Mouse (Mus musculus): ENCODE measurements around the gene Atg9b.

DNA sequence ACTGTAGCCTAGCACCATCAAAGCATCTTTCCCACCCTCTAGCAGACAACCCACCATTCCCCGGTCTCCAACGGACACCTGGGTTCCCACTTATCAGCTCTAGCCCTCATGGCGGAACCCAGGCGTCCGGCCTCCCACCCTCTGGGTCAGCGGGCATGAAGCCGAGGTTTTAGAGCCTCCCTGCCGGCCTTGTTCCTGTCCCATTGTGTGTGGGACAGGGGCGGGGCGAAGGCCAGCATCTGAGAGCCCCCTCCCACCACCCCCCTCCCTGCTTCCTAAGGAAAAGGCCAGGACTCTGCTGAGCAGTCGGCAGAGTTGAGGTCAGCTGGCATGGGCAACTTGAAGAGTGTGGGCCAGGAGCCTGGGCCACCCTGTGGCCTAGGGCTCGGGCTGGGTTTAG lies 27.4 kb downstream of the Atg9b start, which contains the start of gene Nos3:
- TF ChIP-seq POLR2A (IDR thresholded peaks at IDR 0.05; ENCODE audit: borderline replicate concordance, control insufficient read depth, low read depth, low read length) (no peak), CTCF (IDR thresholded peaks at IDR 0.05; ENCODE audit: control insufficient read depth, insufficient read depth, low read length) (no peak)

Data from bone marrow, adult 2 months (tissue).